Mouse (Mus musculus) forebrain, embryonic 11.5 days (tissue): ENCODE measurements at regions not wholly inside any gene's neighbourhood (a gene's known extent, or its start where the extent isn't known, plus 50 kb on each side); places are given as distances from the start of the nearest gene placed in this dataset.

ENCODE experiments used
- ATAC-seq: fragments of 200-750 bp; cut with Nextera tagmentation; replicated peaks from 2 replicates; pipeline ENCODE4 v1.8.0; 2017; ENCODE audit warnings: moderate TSS enrichment; ENCODE audit not compliant: low FRiP score
- DNase-seq: peaks from one replicate; pipeline ENCODE4 v3.0.0-alpha.2; 2017; ENCODE audit warnings: low spot score
- H3K27ac ChIP-seq: fragments of 300-500 bp; sonication (generic); 2 replicates; pipeline ENCODE4 v1.5.1; 2014; ENCODE audit warnings: low read depth, low read length
- H3K27me3 ChIP-seq: fragments of 300-500 bp; sonication (generic); 2 replicates; pipeline ENCODE4 v1.6.1; 2014; ENCODE audit warnings: mild to moderate bottlenecking, low read length, mixed read lengths; ENCODE audit not compliant: control insufficient read depth, insufficient read depth
- H3K36me3 ChIP-seq: fragments of 300-500 bp; sonication (generic); 2 replicates; pipeline ENCODE4 v1.6.1; 2014; ENCODE audit warnings: mild to moderate bottlenecking, low read length, moderate library complexity, mixed read lengths; ENCODE audit not compliant: control insufficient read depth, insufficient read depth
- H3K4me1 ChIP-seq: fragments of 300-500 bp; sonication (generic); replicated peaks from 2 replicates; pipeline ENCODE4 v1.6.1; 2014; ENCODE audit warnings: low read length, mixed read lengths; ENCODE audit not compliant: control insufficient read depth, insufficient read depth
- H3K4me2 ChIP-seq: fragments of 300-500 bp; sonication (generic); 2 replicates; pipeline ENCODE4 v1.6.1; 2014; ENCODE audit warnings: low read depth, mild to moderate bottlenecking, low read length, moderate library complexity, mixed read lengths; ENCODE audit not compliant: severe bottlenecking
- H3K4me3 ChIP-seq: fragments of 300-500 bp; sonication (generic); 2 replicates; pipeline ENCODE4 v1.5.1; 2014; ENCODE audit warnings: low read depth, low read length
- H3K9ac ChIP-seq: fragments of 300-500 bp; sonication (generic); 2 replicates; pipeline ENCODE4 v1.6.1; 2014; ENCODE audit warnings: low read length
- H3K9me3 ChIP-seq: fragments of 300-500 bp; sonication (generic); 2 replicates; pipeline ENCODE4 v1.6.1; 2016; ENCODE audit warnings: low read length, mixed read lengths; ENCODE audit not compliant: control insufficient read depth
- WGBS: fragments of 180-500 bp; shearing (Covaris S2); extraction: QIAGEN DNeasy Blood & Tissue Kit; methylation state at CpG from one replicate; pipeline ENCODE4 v1.1.7; 2014; 5-methylcytosine and 5-hydroxymethylcytosine counted together

- Histone ChIP-seq H3K36me3 (no peaks in the 10 kb centered on the region), H3K27me3 (no peaks in the 10 kb centered on the region), H3K9me3 (no peaks in the 10 kb centered on the region), H3K4me1 (no peaks in the 10 kb centered on the region), H3K4me3 (no peak overlapping the region), H3K27ac (no peak overlapping the region), H3K9ac (no peak overlapping the region), H3K4me2 (no peak overlapping the region)
- 81% methylated on average over 1 of the region's 1 CpGs for WGBS
- ATAC-seq (no peak), DNase-seq (no peak)
Measured at GRCm38 (mm10) chr15:7691251-7691650, 119.4 kb upstream of the Gdnf start.

GRCm38 (mm10) chr15:7692096-7692495, 118.5 kb upstream of the Gdnf start:
- DNase-seq (no peak), ATAC-seq (no peak)
- Histone ChIP-seq H3K9ac (no peak overlapping the region), H3K4me2 (no peak overlapping the region), H3K36me3 (no peaks in the 10 kb centered on the region), H3K4me1 (no peaks in the 10 kb centered on the region), H3K4me3 (no peak overlapping the region), H3K27me3 (no peaks in the 10 kb centered on the region), H3K27ac (no peak overlapping the region), H3K9me3 (no peaks in the 10 kb centered on the region)
- WGBS = 91% methylated on average over 3 of the region's 3 CpGs

GRCm38 (mm10) chr15:7694037-7694436, 116.6 kb upstream of the Gdnf start:
- 90% methylated on average over 5 of the region's 5 CpGs for WGBS
- Histone ChIP-seq H3K9me3 (no peaks in the 10 kb centered on the region), H3K36me3 (no peaks in the 10 kb centered on the region), H3K27ac (no peak overlapping the region), H3K9ac (no peak overlapping the region), H3K4me2 (no peak overlapping the region), H3K4me1 (no peaks in the 10 kb centered on the region), H3K27me3 (no peaks in the 10 kb centered on the region), H3K4me3 (no peak overlapping the region)
- ATAC-seq (no peak), DNase-seq (no peak)

- no peak overlapping the region for H3K4me2 ChIP-seq
- WGBS = 39% methylated on average over 3 of the region's 3 CpGs
- H3K27ac ChIP-seq = no peak overlapping the region
- H3K27me3 ChIP-seq = no peaks in the 10 kb centered on the region
- H3K9me3 ChIP-seq = no peaks in the 10 kb centered on the region
- ATAC-seq (no peak), DNase-seq (no peak)
- no peaks in the 10 kb centered on the region for H3K36me3 ChIP-seq
- no peaks in the 10 kb centered on the region for H3K4me1 ChIP-seq
- no peak overlapping the region for H3K9ac ChIP-seq
- no peak overlapping the region for H3K4me3 ChIP-seq
Measured at GRCm38 (mm10) chr15:7697724-7698123, 112.9 kb upstream of the Gdnf start.

- Histone ChIP-seq H3K9ac (no peak overlapping the region), H3K9me3 (no peaks in the 10 kb centered on the region), H3K27me3 (no peaks in the 10 kb centered on the region), H3K36me3 (no peaks in the 10 kb centered on the region), H3K4me1 (no peaks in the 10 kb centered on the region), H3K4me3 (no peak overlapping the region), H3K4me2 (no peak overlapping the region), H3K27ac (no peak overlapping the region)
- DNase-seq (no peak), ATAC-seq (no peak)
- 94% methylated on average over 5 of the region's 5 CpGs for WGBS
Measured at GRCm38 (mm10) chr15:7708836-7709235, 101.8 kb upstream of the Gdnf start.

- H3K27me3 ChIP-seq = no peaks in the 10 kb centered on the region
- H3K4me1 ChIP-seq = no peaks in the 10 kb centered on the region
- H3K9me3 ChIP-seq = no peaks in the 10 kb centered on the region
- no peaks in the 10 kb centered on the region for H3K36me3 ChIP-seq
- no peak overlapping the region for H3K4me2 ChIP-seq
- no peak overlapping the region for H3K9ac ChIP-seq
- no peak for DNase-seq
- H3K27ac ChIP-seq = no peak overlapping the region
- H3K4me3 ChIP-seq = no peak overlapping the region
- ATAC-seq = no peak
- WGBS = 83% methylated on average over 1 of the region's 1 CpGs
Measured at GRCm38 (mm10) chr15:7714641-7715040, 96.0 kb upstream of the Gdnf start.

- 79% methylated on average over 1 of the region's 1 CpGs for WGBS
- Histone ChIP-seq H3K27ac (no peak overlapping the region), H3K9me3 (no peaks in the 10 kb centered on the region), H3K4me3 (no peak overlapping the region), H3K4me1 (no peaks in the 10 kb centered on the region), H3K27me3 (no peaks in the 10 kb centered on the region), H3K9ac (no peak overlapping the region), H3K36me3 (no peaks in the 10 kb centered on the region), H3K4me2 (no peak overlapping the region)
- DNase-seq (no peak), ATAC-seq (no peak)
Measured at GRCm38 (mm10) chr15:7716188-7716587, 94.5 kb upstream of the Gdnf start.

- no peaks in the 10 kb centered on the region for H3K36me3 ChIP-seq
- no peaks in the 10 kb centered on the region for H3K4me1 ChIP-seq
- H3K4me3 ChIP-seq = no peak overlapping the region
- no peak for DNase-seq
- no peaks in the 10 kb centered on the region for H3K9me3 ChIP-seq
- ATAC-seq = no peak
- H3K27ac ChIP-seq = no peak overlapping the region
- no peaks in the 10 kb centered on the region for H3K27me3 ChIP-seq
- WGBS = 57% methylated on average over 5 of the region's 5 CpGs
- no peak overlapping the region for H3K4me2 ChIP-seq
- no peak overlapping the region for H3K9ac ChIP-seq
Measured at GRCm38 (mm10) chr15:7723202-7723721, 87.4 kb upstream of the Gdnf start.

- Histone ChIP-seq H3K36me3 (no peaks in the 10 kb centered on the region), H3K27ac (no peak overlapping the region), H3K4me1 (no peaks in the 10 kb centered on the region), H3K9me3 (no peaks in the 10 kb centered on the region), H3K4me3 (no peak overlapping the region), H3K4me2 (no peak overlapping the region), H3K9ac (no peak overlapping the region), H3K27me3 (no peaks in the 10 kb centered on the region)
- 83% methylated on average over 2 of the region's 2 CpGs for WGBS
- no peak for DNase-seq
- no peak for ATAC-seq
Measured at GRCm38 (mm10) chr15:7723770-7724169, 86.9 kb upstream of the Gdnf start.
